ENCODE assay signal across 8 mouse cellular contexts in the genomic region with DNA sequence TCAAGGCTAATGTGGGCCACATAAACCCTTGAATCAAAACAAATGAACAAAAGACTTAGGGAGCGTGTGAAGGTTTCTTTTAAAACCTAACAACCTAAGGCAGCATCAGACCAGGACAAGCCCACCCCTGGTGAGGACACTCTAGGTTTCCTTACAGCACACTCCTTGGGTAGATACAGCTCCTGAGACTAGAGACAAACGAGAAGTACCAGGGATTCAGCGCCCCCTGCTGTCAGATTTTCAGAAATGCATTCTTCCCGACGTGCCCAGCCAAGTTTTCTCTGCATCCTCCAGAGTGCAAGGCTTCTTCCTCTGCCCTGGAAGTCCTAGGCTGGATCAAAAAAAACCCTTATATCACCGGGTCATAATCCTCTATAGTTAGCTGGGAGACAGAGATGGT. TPM values are rescaled to one million over a fixed set of nuclear protein-coding genes. Genes with fewer than 3 reads are reported as not detected.
DNase-seq lines count a peak whose midpoint lies in the region; ATAC-seq and TF ChIP-seq lines count a peak whose summit lies in the region.

No protein-coding gene starts in this region.

- intact Hi-C loops in heart, postnatal 25 days (cut with DNase I), result loop anchor here (1.0 to 2.0 kb wide), 3 partner anchors 28 to 220 kb away; no protein-coding TSS in a partner anchor

- peak; percentile 52 for DNase-seq in heart, adult 8-10 months (ENCODE audit: low spot score)
- no peak for DNase-seq in heart, postnatal 25 days (ENCODE audit: low spot score)
- DNase-seq in forebrain, postnatal 0 days, result peak; percentile 77
- peak; percentile 7 for DNase-seq in large intestine, adult 2 months (ENCODE audit: low read depth, low spot score)
- DNase-seq in lung, postnatal 25 days (ENCODE audit: low spot score), result peak; percentile 31
- DNase-seq in spleen, adult 12 weeks (ENCODE audit: low spot score), result peak; percentile 32

- peak; percentile 71 for TF ChIP-seq CTCF in bone marrow macrophage, adult 2 months (IDR thresholded peaks at IDR 0.05; ENCODE audit: low read depth, low read length)
- peak; percentile 81 for TF ChIP-seq CTCF in forebrain, postnatal 0 days (IDR thresholded peaks at IDR 0.05; ENCODE audit: low read depth)

- no peak overlapping the region for H3K9ac ChIP-seq in forebrain, postnatal 0 days

- H3K4me2 ChIP-seq in forebrain, postnatal 0 days (ENCODE audit: low read depth), result no peak overlapping the region

- peak; percentile 43 for ATAC-seq in CD4-positive, CD25-positive, alpha-beta regulatory T cell, adult 4 months
- peak; percentile 55; the same call in 1 of the 2 replicates for ATAC-seq in forebrain, postnatal 0 days

- no peaks in the 10 kb centered on the region for H3K9me3 ChIP-seq in forebrain, postnatal 0 days (ENCODE audit: low read length)

- no peak overlapping the region for H3K4me3 ChIP-seq in bone marrow macrophage, adult 2 months (ENCODE audit: insufficient read depth, low read length)
- H3K4me3 ChIP-seq in forebrain, postnatal 0 days (ENCODE audit: low read depth, low read length), result no peak overlapping the region

- H3K36me3 ChIP-seq in forebrain, postnatal 0 days (ENCODE audit: insufficient read depth), result no peaks in the 10 kb centered on the region

- H3K27ac ChIP-seq in bone marrow macrophage, adult 2 months (ENCODE audit: insufficient read depth, low read depth, low read length), result no peak overlapping the region
- H3K27ac ChIP-seq in forebrain, postnatal 0 days (ENCODE audit: low read depth, low read length), result no peak overlapping the region

- peaks cover 49% of the 10 kb centered on the region for H3K27me3 ChIP-seq in forebrain, postnatal 0 days (ENCODE audit: insufficient read depth, low read length)

- TF ChIP-seq POLR2A in bone marrow macrophage, adult 2 months (IDR thresholded peaks at IDR 0.05; ENCODE audit: borderline replicate concordance, low read depth, low read length), result no peak

- H3K4me1 ChIP-seq in bone marrow macrophage, adult 2 months (ENCODE audit: control insufficient read depth, insufficient read depth, low read length), result no peaks in the 10 kb centered on the region
- H3K4me1 ChIP-seq in forebrain, postnatal 0 days (ENCODE audit: insufficient read depth), result no peaks in the 10 kb centered on the region

- WGBS in forebrain, postnatal 0 days, result 8% methylated on average over 6 of the region's 6 CpGs
- WGBS in large intestine, adult 2 months, result 15% methylated on average over 6 of the region's 6 CpGs

RNA-seq across cellular contexts. Expression of gene Dmbx1, which starts 13.0 kb away (rescaled TPM):
- not detected for total RNA-seq in heart, adult 8-10 months (2022)
- total RNA-seq in heart, postnatal 25 days (2021), result not detected
- polyA plus RNA-seq in CD4-positive, CD25-positive, alpha-beta regulatory T cell, adult 4 months (2017; shearing (Covaris generic)), result not detected
- not detected in 2 replicates for polyA plus RNA-seq in bone marrow macrophage, adult 2 months (2012; ENCODE audit: insufficient read depth, insufficient read length, missing spikeins)
- 0.15 TPM in 1 of 2 replicates, not detected in the other for total RNA-seq in forebrain, postnatal 0 days (2014; rRNA removed)
- 0.18 and 0.23 TPM in 2 replicates for polyA plus RNA-seq in forebrain, postnatal 0 days (2015; fragmentation: Nextera tagmentation; extraction: Ambion mirVana)
- polyA plus RNA-seq in large intestine, adult 2 months (2012; rRNA removed), result not detected in 2 replicates
